8 mouse cellular contexts compared by ENCODE assay signal in the genomic region with DNA sequence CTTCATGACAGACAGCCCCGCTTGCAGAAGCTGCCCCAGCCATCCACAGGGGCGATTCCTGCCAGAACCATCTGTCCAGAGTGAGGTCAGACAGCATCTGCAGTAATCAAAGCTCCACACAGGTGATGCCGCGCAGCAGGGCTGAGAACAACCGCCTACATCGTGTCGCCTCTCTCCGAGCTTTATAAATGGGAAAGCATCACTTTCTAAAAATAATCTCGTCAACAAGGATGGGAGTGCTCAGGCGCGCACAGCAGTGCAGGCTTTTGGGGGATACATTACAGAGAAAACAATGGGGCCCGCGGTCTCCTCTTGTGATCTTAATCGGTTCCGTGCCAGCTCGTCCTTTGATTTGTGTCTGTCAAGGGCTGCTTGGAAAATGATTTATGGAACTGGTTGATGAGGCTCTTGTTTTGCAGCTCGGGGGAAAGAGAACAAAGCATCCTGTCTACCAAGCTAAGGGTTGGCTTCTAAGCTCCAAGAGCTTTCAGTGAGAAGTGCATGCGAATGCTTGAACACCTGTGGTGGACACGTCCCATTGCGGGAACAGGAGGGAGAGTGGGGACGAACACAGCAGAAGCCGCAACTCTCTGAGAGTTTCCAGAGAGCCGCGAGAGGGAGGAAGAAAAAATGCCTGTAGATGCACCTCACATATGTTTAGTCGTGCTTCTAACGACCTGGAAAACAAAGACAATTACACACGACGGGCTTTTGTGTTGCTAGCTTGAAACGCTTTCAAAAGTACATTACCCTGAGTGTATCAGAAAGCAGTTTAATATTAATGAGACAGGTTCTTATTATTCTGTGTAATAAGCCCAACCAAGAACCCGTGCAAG. TPM values are rescaled to one million over a fixed set of nuclear protein-coding genes. Genes with fewer than 3 reads are reported as not detected.
DNase-seq lines count a peak whose midpoint lies in the region; ATAC-seq and TF ChIP-seq lines count a peak whose summit lies in the region.

No protein-coding gene starts in this region.

- no peak for TF ChIP-seq CTCF in heart, postnatal 0 days (IDR thresholded peaks at IDR 0.05; ENCODE audit: low read depth)

- no peak for TF ChIP-seq EP300 in heart, postnatal 0 days (IDR thresholded peaks at IDR 0.05; ENCODE audit: low read depth)

- ATAC-seq in kidney, embryonic 15.5 days (replicated peaks; ENCODE audit: low FRiP score) = peak; percentile 41
- ATAC-seq in heart, postnatal 0 days (ENCODE audit: insufficient read depth, low read depth) = 0 out of 2 replicates have a peak, but pooled peaks have one; percentile 33
- ATAC-seq in midbrain, embryonic 13.5 days = peak; percentile 38; the same call in 1 of the 2 replicates
- ATAC-seq in erythroblast, adult 5-6 weeks (replicated peaks; ENCODE audit: low FRiP score, poor library complexity, severe bottlenecking) = no peak
- ATAC-seq in liver, embryonic 11.5 days (replicated peaks; ENCODE audit: low FRiP score) = no peak

- peaks cover 41% of the 10 kb centered on the region for H3K4me1 ChIP-seq in kidney, embryonic 15.5 days
- H3K4me1 ChIP-seq in heart, postnatal 0 days (ENCODE audit: control insufficient read depth, insufficient read depth) = peaks cover 16% of the 10 kb centered on the region; the same call in 1 of the 2 replicates
- H3K4me1 ChIP-seq in midbrain, embryonic 13.5 days (replicated peaks) = peaks cover 33% of the 10 kb centered on the region
- H3K4me1 ChIP-seq in liver, embryonic 11.5 days (replicated peaks; ENCODE audit: control insufficient read depth, insufficient read depth, low read length) = peaks cover 3% of the 10 kb centered on the region; the same call in 1 of the 2 replicates

- peak overlapping the region; percentile 22 for H3K4me3 ChIP-seq in kidney, embryonic 15.5 days (replicated peaks)
- peak overlapping the region; percentile 20; the same call in 1 of the 2 replicates for H3K4me3 ChIP-seq in heart, postnatal 0 days (ENCODE audit: low read depth, low read length)
- H3K4me3 ChIP-seq in midbrain, embryonic 13.5 days (replicated peaks) = peak overlapping the region; percentile 5
- H3K4me3 ChIP-seq in liver, embryonic 11.5 days (ENCODE audit: low read depth, low read length) = no peak overlapping the region

- peak overlapping the region; percentile 24; the same call in 1 of the 2 replicates for H3K9ac ChIP-seq in kidney, embryonic 15.5 days
- H3K9ac ChIP-seq in heart, postnatal 0 days (replicated peaks; ENCODE audit: low read depth, low read length) = no peak overlapping the region
- H3K9ac ChIP-seq in midbrain, embryonic 13.5 days (replicated peaks) = peak overlapping the region; percentile 24
- no peak overlapping the region for H3K9ac ChIP-seq in liver, embryonic 11.5 days (ENCODE audit: low read depth, low read length)

- 6% methylated on average over 30 of the region's 30 CpGs for WGBS in kidney, embryonic 15.5 days
- WGBS in heart, postnatal 0 days = 14% methylated on average over 30 of the region's 30 CpGs
- 13% methylated on average over 30 of the region's 30 CpGs for WGBS in midbrain, embryonic 13.5 days
- WGBS in liver, embryonic 11.5 days = 29% methylated on average over 30 of the region's 30 CpGs

- peak overlapping the region; percentile 53 for H3K4me2 ChIP-seq in kidney, embryonic 15.5 days
- peak overlapping the region; percentile 53 for H3K4me2 ChIP-seq in heart, postnatal 0 days (ENCODE audit: low read depth, low read length)
- peak overlapping the region; percentile 46 for H3K4me2 ChIP-seq in midbrain, embryonic 13.5 days (replicated peaks)
- H3K4me2 ChIP-seq in liver, embryonic 11.5 days = no peak overlapping the region

- 0 out of 2 replicates have a peak, but pooled peaks cover 4% of the 10 kb centered on the region for H3K27me3 ChIP-seq in kidney, embryonic 15.5 days
- no peaks in the 10 kb centered on the region; the same call in 1 of the 2 replicates for H3K27me3 ChIP-seq in heart, postnatal 0 days (ENCODE audit: control insufficient read depth, insufficient read depth, low read length)
- no peaks in the 10 kb centered on the region for H3K27me3 ChIP-seq in midbrain, embryonic 13.5 days
- H3K27me3 ChIP-seq in liver, embryonic 11.5 days (replicated peaks; ENCODE audit: control insufficient read depth, insufficient read depth, low read length) = peaks cover 12% of the 10 kb centered on the region

- no peaks in the 10 kb centered on the region for H3K9me3 ChIP-seq in kidney, embryonic 15.5 days (replicated peaks)
- H3K9me3 ChIP-seq in heart, postnatal 0 days (replicated peaks; ENCODE audit: control insufficient read depth, low read length) = no peaks in the 10 kb centered on the region
- H3K9me3 ChIP-seq in midbrain, embryonic 13.5 days = no peaks in the 10 kb centered on the region
- no peaks in the 10 kb centered on the region for H3K9me3 ChIP-seq in liver, embryonic 11.5 days (ENCODE audit: control insufficient read depth, low read length)

- H3K36me3 ChIP-seq in kidney, embryonic 15.5 days = no peaks in the 10 kb centered on the region
- no peaks in the 10 kb centered on the region for H3K36me3 ChIP-seq in heart, postnatal 0 days (replicated peaks; ENCODE audit: control insufficient read depth, insufficient read depth, low read length)
- no peaks in the 10 kb centered on the region for H3K36me3 ChIP-seq in midbrain, embryonic 13.5 days
- no peaks in the 10 kb centered on the region for H3K36me3 ChIP-seq in liver, embryonic 11.5 days (ENCODE audit: control insufficient read depth, insufficient read depth, low read length)

- peak overlapping the region; percentile 47 for H3K27ac ChIP-seq in kidney, embryonic 15.5 days
- no peak overlapping the region for H3K27ac ChIP-seq in heart, postnatal 0 days (ENCODE audit: low read depth)
- peak overlapping the region; percentile 27 for H3K27ac ChIP-seq in midbrain, embryonic 13.5 days
- H3K27ac ChIP-seq in liver, embryonic 11.5 days (ENCODE audit: low read depth, low read length) = no peak overlapping the region

- no peak for DNase-seq in kidney, adult 11 months
- DNase-seq in embryo, embryonic 10 days (ENCODE audit: low spot score) = peak; percentile 40
- peak; percentile 35 for DNase-seq in heart, postnatal 0 days (ENCODE audit: low spot score)
- no peak for DNase-seq in liver, embryonic 11.5 days (ENCODE audit: low spot score)
- DNase-seq in kidney, adult 18-20 months = no peak

RNA-seq across cellular contexts. Expression of a gene that starts 44.2 kb away (rescaled TPM):
- polyA plus RNA-seq in kidney, embryonic 15.5 days (2015; fragmentation: Nextera tagmentation; extraction: Ambion mirVana) = 6.3 and 7.0 TPM in 2 replicates
- 15.0 and 19.5 TPM in 2 replicates for total RNA-seq in heart, postnatal 0 days (2014; rRNA removed; ENCODE audit: low replicate concordance)
- polyA plus RNA-seq in heart, postnatal 0 days (2015; fragmentation: Nextera tagmentation; extraction: Ambion mirVana) = 8.2 and 10.3 TPM in 2 replicates
- 6.3 and 7.1 TPM in 2 replicates for polyA plus RNA-seq in midbrain, embryonic 13.5 days (2015; fragmentation: Nextera tagmentation; extraction: Ambion mirVana)
- total RNA-seq in erythroblast, adult 5-6 weeks (2015; ENCODE audit: low replicate concordance) = under 0.01 and 2.9 TPM in 2 replicates
- 2.2 and 2.4 TPM in 2 replicates for total RNA-seq in erythroblast, adult 5-6 weeks (2017; ENCODE audit: low replicate concordance)
- polyA plus RNA-seq in liver, embryonic 11.5 days (2014; fragmentation: Nextera tagmentation; extraction: Ambion mirVana) = 1.6 and 2.3 TPM in 2 replicates

Comparison
In these comparisons a context has a peak if more than half of its experiments do, and no peak if none do; other contexts are left out.
1. ATAC-seq: peak in kidney, embryonic 15.5 days (single experiment), heart, postnatal 0 days (single experiment) and midbrain, embryonic 13.5 days (single experiment); none in erythroblast, adult 5-6 weeks (single experiment) and liver, embryonic 11.5 days (single experiment).
2. H3K27ac ChIP-seq: peak in kidney, embryonic 15.5 days (single experiment) and midbrain, embryonic 13.5 days (single experiment); none in heart, postnatal 0 days (single experiment) and liver, embryonic 11.5 days (single experiment).
3. H3K9ac ChIP-seq: peak in kidney, embryonic 15.5 days (single experiment) and midbrain, embryonic 13.5 days (single experiment); none in heart, postnatal 0 days (single experiment) and liver, embryonic 11.5 days (single experiment).
4. DNase-seq: peak in embryo, embryonic 10 days (single experiment) and heart, postnatal 0 days (single experiment); none in kidney, adult 11 months (single experiment), liver, embryonic 11.5 days (single experiment) and kidney, adult 18-20 months (single experiment).